Mouse (Mus musculus): ENCODE data around the gene Map1s.

Gene Map1s

DNA sequence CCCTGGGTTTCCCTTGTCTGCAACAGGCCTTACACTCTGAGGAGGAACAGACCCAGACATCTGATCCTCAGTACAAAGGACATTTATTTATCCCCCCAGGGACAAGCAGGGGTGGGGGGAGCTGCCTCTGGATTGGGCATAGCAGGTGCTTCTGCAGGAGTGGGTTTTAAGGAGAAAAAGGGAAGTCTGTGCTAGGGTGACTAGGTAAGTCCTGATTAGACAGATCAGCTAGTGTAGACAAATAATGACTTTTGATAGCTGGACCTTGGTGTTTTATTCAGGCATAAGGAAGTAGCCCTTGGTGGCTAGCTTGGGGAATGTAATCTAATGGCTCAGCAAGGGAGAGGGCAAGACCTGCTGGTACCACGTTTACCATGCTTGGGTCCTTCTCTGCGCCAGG lies 6.5 kb upstream of the Map1s start:
- DNase-seq (ENCODE audit: low spot score): no peak

- DNase-seq (ENCODE audit: low spot score): no peak
Observed at GRCm38 (mm10) chr8:70900872-70901387, 4.8 kb upstream of the Map1s start.

DNA sequence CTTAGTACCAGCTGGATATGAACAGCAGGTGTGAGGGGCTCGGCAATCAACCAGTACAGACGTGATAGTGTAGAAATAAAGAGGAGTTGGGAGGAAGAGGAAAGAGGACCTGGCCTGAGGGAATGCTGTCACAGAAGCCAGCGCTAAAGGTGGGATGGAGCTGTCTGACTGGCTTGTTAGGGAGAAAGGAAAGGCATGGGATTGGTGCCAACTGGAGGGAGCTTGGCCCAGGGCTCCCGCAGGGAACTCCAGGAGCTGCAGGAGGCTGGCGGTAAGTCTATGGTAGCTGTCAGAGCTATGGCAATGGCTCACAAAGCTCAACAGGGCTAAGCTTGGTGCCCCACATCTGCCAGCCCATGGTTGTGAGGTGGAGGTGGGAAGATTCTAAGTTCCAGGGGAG lies 3.5 kb upstream of the Map1s start:
- DNase-seq (ENCODE audit: low spot score): no peak

GRCm38 (mm10) chr8:70903112-70903511 lies 2.6 kb upstream of the Map1s start:
- no peak for DNase-seq (ENCODE audit: low spot score)

- DNase-seq (ENCODE audit: low spot score): no peak
Observed at GRCm38 (mm10) chr8:70903582-70903981, 2.1 kb upstream of the Map1s start.

GRCm38 (mm10) chr8:70904532-70904931 lies 1.2 kb upstream of the Map1s start:
- no peak for DNase-seq (ENCODE audit: low spot score)

- DNase-seq (ENCODE audit: low spot score): no peak
Observed at GRCm38 (mm10) chr8:70905463-70905830, 285 bp upstream of the Map1s start.

GRCm38 (mm10) chr8:70907518-70907917 lies 1.8 kb downstream of the Map1s start:
- no peak for DNase-seq (ENCODE audit: low spot score)

- no peak for DNase-seq (ENCODE audit: low spot score)
Observed at GRCm38 (mm10) chr8:70911596-70911995, 5.9 kb downstream of the Map1s start.

GRCm38 (mm10) chr8:70912955-70913354 lies 7.2 kb downstream of the Map1s start:
- DNase-seq (ENCODE audit: low spot score): no peak

- DNase-seq (ENCODE audit: low spot score): no peak
Observed at GRCm38 (mm10) chr8:70913523-70913922, 7.8 kb downstream of the Map1s start.

- no peak for DNase-seq (ENCODE audit: low spot score)
Observed at GRCm38 (mm10) chr8:70914704-70915103, 9.0 kb downstream of the Map1s start.

DNA sequence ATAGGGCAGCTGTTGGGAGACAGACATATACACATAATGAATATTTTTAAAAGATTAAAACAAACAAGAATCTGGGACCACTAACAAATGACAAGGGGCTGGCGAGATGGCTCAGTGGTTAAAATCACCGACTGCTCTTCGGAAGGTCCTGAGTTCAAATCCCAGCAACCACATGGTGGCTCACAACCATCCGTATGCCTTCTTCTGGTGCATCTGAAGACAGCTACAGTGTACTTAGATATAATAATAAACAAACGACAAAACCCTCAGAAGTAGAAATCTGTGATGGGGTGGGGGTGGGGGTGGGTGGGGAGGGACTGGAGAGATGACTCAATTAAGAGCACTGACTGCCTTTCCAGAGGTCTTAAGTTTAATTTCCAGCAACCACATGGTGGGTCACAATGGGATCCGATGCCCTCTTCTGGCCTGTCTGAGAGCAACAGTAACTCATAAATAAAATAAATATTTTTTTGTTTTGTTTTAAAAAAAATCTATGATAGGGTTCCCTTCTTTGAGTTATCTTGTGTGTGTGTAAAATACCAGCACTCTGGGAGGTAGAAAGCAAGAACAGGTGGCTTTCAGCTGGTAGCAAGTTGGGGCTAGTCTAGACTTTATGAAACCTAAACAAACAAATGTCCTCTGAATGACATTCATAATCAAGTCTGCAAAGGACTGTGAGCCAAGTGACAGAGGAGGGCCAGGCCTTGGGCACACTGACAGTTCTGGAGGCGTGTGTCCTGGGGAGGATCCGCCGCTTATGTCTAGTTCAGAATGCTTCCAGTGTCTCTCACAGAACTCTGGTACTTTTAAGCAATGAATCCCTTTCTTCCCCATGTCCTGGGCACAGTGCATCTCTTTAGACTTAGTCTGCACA lies 14.6 kb downstream of the Map1s start:
- no peak for DNase-seq (ENCODE audit: low spot score)

- no peak for DNase-seq (ENCODE audit: low spot score)
Observed at GRCm38 (mm10) chr8:70924151-70924550, 18.4 kb downstream of the Map1s start.

DNA sequence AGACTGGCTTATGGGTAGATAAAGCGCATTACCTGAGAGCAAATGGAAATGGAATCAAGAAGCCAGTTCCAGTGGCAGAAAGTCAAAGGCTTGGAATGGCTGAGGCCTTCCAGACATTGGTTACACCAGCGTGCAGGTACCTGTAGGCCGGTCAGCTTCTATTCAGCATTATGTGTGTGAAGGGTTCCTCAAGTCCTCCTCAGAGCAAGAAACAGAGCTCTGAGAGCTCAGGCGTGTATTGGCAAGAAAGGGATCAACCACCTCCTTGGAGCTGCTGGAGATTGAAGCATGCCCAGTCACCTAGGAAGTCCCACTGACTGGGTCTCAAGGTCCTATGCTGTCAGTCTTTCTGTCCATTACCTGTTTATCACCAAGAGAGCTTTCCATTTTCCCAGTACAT lies 20.0 kb downstream of the Map1s start:
- no peak for DNase-seq (ENCODE audit: low spot score)

- no peak for DNase-seq (ENCODE audit: low spot score)
Observed at GRCm38 (mm10) chr8:70926396-70926795, 20.7 kb downstream of the Map1s start.

GRCm38 (mm10) chr8:70928096-70928495 lies 22.4 kb downstream of the Map1s start:
- DNase-seq (ENCODE audit: low spot score): no peak

DNA sequence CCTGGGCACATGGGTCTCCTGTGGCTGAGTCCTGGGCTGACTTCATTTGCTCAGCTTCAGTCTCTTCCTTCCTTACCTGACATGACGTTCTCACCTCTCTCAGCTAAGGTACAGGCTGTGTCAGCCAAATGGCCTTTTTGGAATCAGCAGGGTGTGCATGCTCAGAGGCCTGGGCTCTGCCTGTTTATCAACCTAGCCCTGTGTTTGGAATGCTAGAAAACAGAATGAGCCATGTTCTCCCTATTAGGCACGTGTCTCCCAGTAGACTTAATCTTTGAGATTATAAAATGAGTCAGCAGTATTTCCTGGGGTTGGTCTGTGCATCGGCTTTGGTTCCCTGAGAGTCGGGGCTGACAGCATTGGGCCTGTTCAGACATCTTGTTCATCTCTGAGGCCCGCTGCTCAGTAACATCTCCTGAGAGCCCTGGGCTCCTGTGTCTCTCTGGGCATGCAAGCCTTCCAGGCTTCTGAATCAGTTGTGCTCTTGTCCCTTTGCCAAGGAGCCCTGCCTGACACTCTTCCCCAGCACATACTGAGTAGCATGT lies 23.1 kb downstream of the Map1s start:
- DNase-seq (ENCODE audit: low spot score): no peak

DNA sequence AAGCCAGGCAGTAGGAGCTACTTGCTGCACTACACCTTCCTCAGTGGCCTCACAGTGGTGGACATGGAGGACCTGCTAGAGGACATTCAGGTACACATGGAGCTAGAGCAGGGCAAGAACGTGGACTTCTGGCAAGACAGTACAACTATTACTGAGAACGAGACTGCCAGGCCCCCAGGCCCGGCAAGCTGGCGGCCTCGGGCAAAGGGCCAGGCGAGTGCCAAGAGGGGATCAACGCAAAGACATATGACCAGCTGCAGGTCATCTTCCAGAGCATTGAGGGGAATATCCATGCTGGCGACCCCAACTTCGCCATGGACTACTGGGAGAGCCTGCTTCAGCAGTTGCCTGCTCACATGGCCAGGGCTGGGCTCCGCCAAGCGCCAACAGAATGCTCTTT lies 26.0 kb downstream of the Map1s start:
- DNase-seq (ENCODE audit: low spot score): no peak

DNA sequence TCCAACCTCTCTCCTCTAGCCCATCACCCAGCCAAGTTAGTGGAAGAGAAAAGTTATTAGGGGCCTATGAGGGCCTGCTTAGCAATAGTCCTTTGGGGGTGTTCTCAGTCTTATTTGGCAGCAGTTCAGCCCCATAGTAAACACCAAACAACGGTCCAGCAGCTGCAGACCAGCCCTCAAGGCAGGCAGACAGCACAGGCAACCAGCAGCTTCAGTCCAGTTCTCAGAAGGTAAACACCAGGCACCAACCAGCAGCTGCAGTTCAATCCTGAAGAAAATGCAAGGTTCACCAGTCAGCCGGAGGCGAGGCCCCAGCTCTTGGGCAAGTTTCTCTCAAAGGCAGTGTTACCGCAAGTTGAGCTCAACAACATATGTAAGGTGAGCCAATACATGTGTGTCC lies 27.3 kb downstream of the Map1s start:
- peak; percentile 5 for DNase-seq (ENCODE audit: low spot score)

GRCm38 (mm10) chr8:70934786-70935185 lies 29.1 kb downstream of the Map1s start:
- DNase-seq (ENCODE audit: low spot score): no peak

DNA sequence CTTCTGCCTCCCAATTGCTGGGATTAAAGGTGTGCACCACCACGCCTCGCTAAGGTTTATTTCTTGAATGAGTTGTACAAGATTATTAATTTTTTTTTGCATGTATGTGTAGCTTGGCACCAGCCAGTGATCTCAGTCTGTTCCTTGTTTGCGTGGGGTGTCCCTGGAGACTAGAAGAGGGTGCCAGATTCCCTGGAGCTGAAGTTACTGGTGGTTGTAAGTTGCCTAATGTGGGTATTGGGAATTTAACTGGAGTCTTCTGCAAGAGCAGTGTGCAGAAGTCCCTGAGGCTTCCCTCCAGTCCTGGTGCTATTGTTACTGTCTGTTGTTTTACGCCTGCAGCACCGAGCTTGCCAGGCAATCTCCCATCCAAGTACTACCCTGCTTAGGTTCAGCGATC lies 31.5 kb downstream of the Map1s start:
- no peak for DNase-seq (ENCODE audit: low spot score)

GRCm38 (mm10) chr8:70941478-70941877 lies 35.7 kb downstream of the Map1s start:
- no peak for DNase-seq (ENCODE audit: low spot score)

DNA sequence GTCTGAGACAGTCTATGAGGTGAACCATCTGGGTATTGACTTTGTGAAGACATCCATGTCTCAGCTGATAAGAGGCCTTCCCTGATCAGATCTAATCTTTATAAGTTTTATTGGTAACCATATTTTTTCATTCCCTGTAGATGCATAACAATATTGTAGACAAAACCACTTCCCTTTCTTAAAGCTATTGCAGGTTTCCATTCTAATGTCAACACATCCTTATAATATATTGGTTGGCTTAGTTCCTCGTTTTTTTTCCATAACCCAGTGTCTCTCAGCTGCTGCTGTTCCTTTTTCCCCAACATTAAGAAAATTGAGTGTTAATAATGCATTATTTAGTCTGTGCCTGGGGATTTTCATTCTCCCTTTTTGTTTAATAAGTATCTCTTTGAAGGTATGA lies 37.5 kb downstream of the Map1s start:
- DNase-seq (ENCODE audit: low spot score): no peak

Data from urinary bladder, postnatal 10 days (tissue).